Comparison of ENCODE assay signal across 10 mouse cellular contexts in the genomic region with DNA sequence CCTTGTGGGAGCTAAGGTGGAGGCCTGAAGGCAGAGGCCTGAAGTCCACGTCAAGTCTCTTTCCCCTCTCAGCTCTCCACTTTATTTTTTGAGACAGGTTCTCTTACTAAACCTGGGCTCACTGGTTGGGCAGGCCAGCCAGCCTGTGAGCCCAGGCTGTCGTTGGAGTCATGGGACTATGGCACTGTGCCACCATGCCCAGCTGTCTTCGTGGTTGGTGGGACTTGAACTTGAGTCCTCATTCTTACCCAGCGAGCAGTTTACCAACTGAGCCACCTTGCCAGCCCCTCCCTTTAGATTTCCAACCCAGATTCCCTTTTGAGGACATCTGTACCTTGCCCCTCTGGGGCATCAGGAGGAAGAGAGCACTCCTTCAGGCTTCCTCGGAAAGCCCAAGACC. TPM values are rescaled to one million over a fixed set of nuclear protein-coding genes. Genes with fewer than 3 reads are reported as not detected.
DNase-seq lines count a peak whose midpoint lies in the region; ATAC-seq and TF ChIP-seq lines count a peak whose summit lies in the region.
"Had no signal": no experiment of that assay in that cellular context is flagged by ENCODE, and none has a peak within 500 bp of the region (broad histone marks: within the 10 kb centered on the region; RNA-seq: fewer than 3 reads in every experiment).

No protein-coding gene starts in this region.

- H3K4me2 ChIP-seq in heart, embryonic 15.5 days: no peak overlapping the region
- no peak overlapping the region for H3K4me2 ChIP-seq in lung, embryonic 14.5 days
- H3K4me2 ChIP-seq in embryonic facial prominence, embryonic 13.5 days: no peak overlapping the region
- no peak overlapping the region for H3K4me2 ChIP-seq in limb, embryonic 15.5 days
- H3K4me2 ChIP-seq: forebrain, embryonic 13.5 days; midbrain, embryonic 13.5 days had no signal

- H3K4me1 ChIP-seq in heart, embryonic 15.5 days (replicated peaks): peaks cover 47% of the 10 kb centered on the region
- H3K4me1 ChIP-seq in lung, embryonic 14.5 days (ENCODE audit: insufficient read depth): peaks cover 19% of the 10 kb centered on the region
- peaks cover 61% of the 10 kb centered on the region for H3K4me1 ChIP-seq in embryonic facial prominence, embryonic 13.5 days
- H3K4me1 ChIP-seq in limb, embryonic 15.5 days: peaks cover 54% of the 10 kb centered on the region

- DNase-seq in heart, adult 9 months (ENCODE audit: low spot score in 2 of 2): no peak
- no peak for DNase-seq in lung, embryonic 14.5 days
- no peak for DNase-seq in lung, postnatal 10 days
- DNase-seq in ovary, postnatal 36 days (ENCODE audit: low spot score): no peak

- ATAC-seq in heart, embryonic 15.5 days (replicated peaks; ENCODE audit: insufficient number of reproducible peaks, insufficient read depth, low FRiP score, low read depth): no peak
- no peak for ATAC-seq in lung, embryonic 14.5 days (ENCODE audit: insufficient read depth)
- ATAC-seq in embryonic facial prominence, embryonic 13.5 days (ENCODE audit: insufficient number of reproducible peaks, insufficient read depth, low FRiP score, low TSS enrichment, low read depth): no peak
- no peak for ATAC-seq in limb, embryonic 15.5 days (ENCODE audit: insufficient number of reproducible peaks, low FRiP score, low TSS enrichment, low read depth)
- ATAC-seq: forebrain, embryonic 13.5 days; midbrain, embryonic 13.5 days had no signal

- H3K9me3 ChIP-seq in heart, embryonic 15.5 days (replicated peaks): no peaks in the 10 kb centered on the region
- H3K9me3 ChIP-seq in lung, embryonic 14.5 days (ENCODE audit: low read depth, low read length): no peaks in the 10 kb centered on the region
- H3K9me3 ChIP-seq in embryonic facial prominence, embryonic 13.5 days: no peaks in the 10 kb centered on the region
- no peaks in the 10 kb centered on the region for H3K9me3 ChIP-seq in limb, embryonic 15.5 days
- H3K9me3 ChIP-seq: forebrain, embryonic 13.5 days had no signal

- no peak overlapping the region for H3K4me3 ChIP-seq in heart, embryonic 15.5 days
- no peak overlapping the region for H3K4me3 ChIP-seq in lung, embryonic 14.5 days (ENCODE audit: low read depth, low read length)
- H3K4me3 ChIP-seq in embryonic facial prominence, embryonic 13.5 days: no peak overlapping the region
- H3K4me3 ChIP-seq in limb, embryonic 15.5 days: no peak overlapping the region
- H3K4me3 ChIP-seq: forebrain, embryonic 13.5 days; midbrain, embryonic 13.5 days had no signal

- H3K27me3 ChIP-seq in heart, embryonic 15.5 days: no peaks in the 10 kb centered on the region
- no peaks in the 10 kb centered on the region for H3K27me3 ChIP-seq in lung, embryonic 14.5 days (ENCODE audit: insufficient read depth, low read length)
- H3K27me3 ChIP-seq in embryonic facial prominence, embryonic 13.5 days: no peaks in the 10 kb centered on the region
- no peaks in the 10 kb centered on the region for H3K27me3 ChIP-seq in limb, embryonic 15.5 days
- H3K27me3 ChIP-seq: forebrain, embryonic 13.5 days had no signal

- 66% methylated on average over 5 of the region's 5 CpGs for WGBS in heart, embryonic 15.5 days
- 68% methylated on average over 5 of the region's 5 CpGs for WGBS in lung, embryonic 14.5 days
- 69% methylated on average over 5 of the region's 5 CpGs for WGBS in embryonic facial prominence, embryonic 13.5 days
- WGBS in limb, embryonic 15.5 days: 62% methylated on average over 5 of the region's 5 CpGs

- no peak overlapping the region for H3K9ac ChIP-seq in heart, embryonic 15.5 days
- H3K9ac ChIP-seq in lung, embryonic 14.5 days: no peak overlapping the region
- H3K9ac ChIP-seq in embryonic facial prominence, embryonic 13.5 days: no peak overlapping the region
- no peak overlapping the region for H3K9ac ChIP-seq in limb, embryonic 15.5 days
- H3K9ac ChIP-seq: forebrain, embryonic 13.5 days; liver, embryonic 14.5 days; midbrain, embryonic 13.5 days had no signal

- no peaks in the 10 kb centered on the region for H3K36me3 ChIP-seq in heart, embryonic 15.5 days
- 0 out of 2 replicates have a peak, but pooled peaks cover 2% of the 10 kb centered on the region for H3K36me3 ChIP-seq in lung, embryonic 14.5 days (ENCODE audit: insufficient read depth)
- H3K36me3 ChIP-seq in embryonic facial prominence, embryonic 13.5 days: peaks cover 25% of the 10 kb centered on the region
- H3K36me3 ChIP-seq in limb, embryonic 15.5 days: peaks cover 14% of the 10 kb centered on the region
- H3K36me3 ChIP-seq: midbrain, embryonic 13.5 days had no signal

- no peak for TF ChIP-seq CTCF in lung, embryonic 14.5 days (IDR thresholded peaks at IDR 0.05; ENCODE audit: low read depth)

- H3K27ac ChIP-seq in heart, embryonic 15.5 days: peak overlapping the region; percentile 76
- H3K27ac ChIP-seq in lung, embryonic 14.5 days (ENCODE audit: low read depth): peak overlapping the region; percentile 16; the same call in 1 of the 2 replicates
- peak overlapping the region; percentile 84 for H3K27ac ChIP-seq in embryonic facial prominence, embryonic 13.5 days
- peak overlapping the region; percentile 71; the same call in 1 of the 2 replicates for H3K27ac ChIP-seq in limb, embryonic 15.5 days
- H3K27ac ChIP-seq: forebrain, embryonic 13.5 days; liver, embryonic 14.5 days had no signal

RNA-seq across cellular contexts. Expression of a gene that starts 47.3 kb away (rescaled TPM):
- polyA plus RNA-seq in heart, embryonic 15.5 days (2015; fragmentation: Nextera tagmentation; extraction: Ambion mirVana): 7.1 and 8.9 TPM in 2 replicates
- polyA plus RNA-seq in lung, embryonic 14.5 days (2014; fragmentation: Nextera tagmentation; extraction: Ambion mirVana): 20.1 and 22.9 TPM in 2 replicates
- polyA plus RNA-seq in embryonic facial prominence, embryonic 13.5 days (2015; fragmentation: Nextera tagmentation; extraction: Ambion mirVana): 20.6 and 21.3 TPM in 2 replicates
- 17.0 and 19.2 TPM in 2 replicates for polyA plus RNA-seq in limb, embryonic 15.5 days (2015; fragmentation: Nextera tagmentation; extraction: Ambion mirVana)

Comparison
In these comparisons a context has a peak if more than half of its experiments do, and no peak if none do; other contexts are left out.
1. H3K27ac ChIP-seq: peak in every context shown above with its lines; median percentile 84 in embryonic facial prominence, embryonic 13.5 days; 76 in heart, embryonic 15.5 days; 71 in limb, embryonic 15.5 days; 16 in lung, embryonic 14.5 days.